Mouse (Mus musculus): Measurements from ENCODE around the gene Csnk2b. TPM values are rescaled to one million over a fixed set of nuclear protein-coding genes. Genes with fewer than 3 reads are reported as not detected.

Csnk2b gene
- polyA plus RNA-seq, 1 experiment = 82.2 TPM

DNA sequence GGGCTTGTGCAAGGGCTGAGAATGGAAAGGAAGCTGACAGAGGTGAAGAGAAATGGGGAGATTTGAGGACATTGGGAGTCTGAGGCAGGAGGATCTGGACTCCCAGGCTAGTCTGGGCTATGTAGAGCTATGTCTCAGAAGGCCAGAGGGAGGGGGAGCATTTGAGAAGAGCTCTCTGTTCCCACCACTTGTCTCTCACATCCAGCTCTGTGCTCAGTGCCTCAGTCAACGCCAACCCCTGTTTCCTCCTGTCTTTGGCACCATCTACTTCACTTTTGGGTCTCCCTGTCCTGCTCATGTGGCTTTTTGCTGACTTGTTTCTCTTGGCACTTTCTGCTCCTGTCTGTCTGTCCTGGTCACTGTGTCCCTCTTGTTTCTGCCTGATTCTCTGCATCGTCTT is 44.6 kb downstream of the Csnk2b start:
- Histone ChIP-seq H3K4me3 (replicated peaks) (peak overlapping the region; percentile 66), H3K36me3 (replicated peaks; ENCODE audit: low read length) (peaks cover 77% of the 10 kb centered on the region), H3K4me1 (peaks cover 91% of the 10 kb centered on the region), H3K9me3 (0 out of 2 replicates have a peak, but pooled peaks cover 3% of the 10 kb centered on the region), H3K27me3 (replicated peaks) (no peaks in the 10 kb centered on the region)
- TF ChIP-seq GATA1 (IDR thresholded peaks at IDR 0.05; ENCODE audit: borderline replicate concordance, low read length) = no peak
- TF ChIP-seq FLI1 (IDR thresholded peaks at IDR 0.05; ENCODE audit: low read length) = no peak

- H3K36me3 ChIP-seq (replicated peaks; ENCODE audit: low read length) = peaks cover 78% of the 10 kb centered on the region
- no peaks in the 10 kb centered on the region for H3K27me3 ChIP-seq (replicated peaks)
- TF ChIP-seq GATA1 (IDR thresholded peaks at IDR 0.05; ENCODE audit: borderline replicate concordance, low read length) (no peak), FLI1 (IDR thresholded peaks at IDR 0.05; ENCODE audit: low read length) (no peak)
- H3K4me1 ChIP-seq = peaks cover 91% of the 10 kb centered on the region
- peak within 1 kb of the TSS; percentile 86 for H3K4me3 ChIP-seq (replicated peaks)
- 0 out of 2 replicates have a peak, but pooled peaks cover 3% of the 10 kb centered on the region for H3K9me3 ChIP-seq
These were observed 45.2 kb downstream of the Csnk2b start, which contains the start of gene Ly6g6e for GRCm38 (mm10) chr17:35076507-35077176. Ly6g6e (plus strand) TSS chr17:35076902.

DNA sequence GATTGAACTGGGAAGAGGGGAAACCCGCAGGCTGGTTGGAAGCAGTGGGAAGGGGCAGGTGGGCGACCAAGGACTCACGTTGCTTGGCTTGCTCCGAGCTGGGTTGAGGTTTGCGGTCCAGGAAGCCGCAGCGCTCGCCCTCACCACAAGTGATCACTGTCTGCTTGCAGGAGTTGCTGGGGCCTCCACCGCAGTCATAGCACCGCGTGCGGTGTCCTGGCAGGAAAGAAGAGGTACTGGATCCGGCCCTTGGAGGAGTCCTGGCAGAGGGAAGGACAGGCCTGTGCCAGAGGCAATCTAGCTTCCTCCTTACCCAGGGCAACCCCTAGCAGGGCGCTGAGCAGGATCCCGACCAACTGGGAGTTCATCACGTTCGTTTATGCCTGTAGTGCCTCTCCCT is 47.8 kb downstream of the Csnk2b start:
- Histone ChIP-seq H3K4me3 (replicated peaks) (peak overlapping the region; percentile 42), H3K27me3 (replicated peaks) (peaks cover 4% of the 10 kb centered on the region), H3K4me1 (peaks cover 91% of the 10 kb centered on the region), H3K9me3 (0 out of 2 replicates have a peak, but pooled peaks cover 3% of the 10 kb centered on the region), H3K36me3 (replicated peaks; ENCODE audit: low read length) (peaks cover 77% of the 10 kb centered on the region)
- no peak for TF ChIP-seq FLI1 (IDR thresholded peaks at IDR 0.05; ENCODE audit: low read length)
- TF ChIP-seq GATA1 (IDR thresholded peaks at IDR 0.05; ENCODE audit: borderline replicate concordance, low read length) = no peak

DNA sequence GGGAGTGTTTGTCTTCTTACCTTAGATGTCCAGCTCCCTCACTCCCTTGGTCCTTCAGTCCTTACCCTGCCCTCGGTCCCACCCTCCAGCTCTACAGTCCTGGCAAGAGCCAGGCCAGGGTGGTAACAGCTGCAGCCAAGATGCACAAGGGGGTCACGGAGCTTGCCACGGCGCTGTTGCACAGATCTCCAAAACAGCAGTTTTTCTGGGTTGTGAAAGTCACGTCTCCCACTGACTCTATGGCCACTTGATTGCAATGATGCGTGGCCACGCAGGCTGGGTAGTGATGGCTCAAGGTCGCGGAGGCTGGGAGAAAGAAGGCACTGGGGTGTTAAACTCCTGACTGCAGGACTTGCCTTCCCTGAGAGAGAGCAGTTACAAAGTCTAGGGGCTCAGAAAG is 50.4 kb downstream of the Csnk2b start:
- Histone ChIP-seq H3K9me3 (0 out of 2 replicates have a peak, but pooled peaks cover 3% of the 10 kb centered on the region), H3K27me3 (replicated peaks) (peaks cover 14% of the 10 kb centered on the region), H3K4me3 (replicated peaks) (no peak overlapping the region), H3K36me3 (replicated peaks; ENCODE audit: low read length) (peaks cover 71% of the 10 kb centered on the region), H3K4me1 (peaks cover 91% of the 10 kb centered on the region)
- TF ChIP-seq FLI1 (IDR thresholded peaks at IDR 0.05; ENCODE audit: low read length) (no peak), GATA1 (IDR thresholded peaks at IDR 0.05; ENCODE audit: borderline replicate concordance, low read length) (no peak)

DNA sequence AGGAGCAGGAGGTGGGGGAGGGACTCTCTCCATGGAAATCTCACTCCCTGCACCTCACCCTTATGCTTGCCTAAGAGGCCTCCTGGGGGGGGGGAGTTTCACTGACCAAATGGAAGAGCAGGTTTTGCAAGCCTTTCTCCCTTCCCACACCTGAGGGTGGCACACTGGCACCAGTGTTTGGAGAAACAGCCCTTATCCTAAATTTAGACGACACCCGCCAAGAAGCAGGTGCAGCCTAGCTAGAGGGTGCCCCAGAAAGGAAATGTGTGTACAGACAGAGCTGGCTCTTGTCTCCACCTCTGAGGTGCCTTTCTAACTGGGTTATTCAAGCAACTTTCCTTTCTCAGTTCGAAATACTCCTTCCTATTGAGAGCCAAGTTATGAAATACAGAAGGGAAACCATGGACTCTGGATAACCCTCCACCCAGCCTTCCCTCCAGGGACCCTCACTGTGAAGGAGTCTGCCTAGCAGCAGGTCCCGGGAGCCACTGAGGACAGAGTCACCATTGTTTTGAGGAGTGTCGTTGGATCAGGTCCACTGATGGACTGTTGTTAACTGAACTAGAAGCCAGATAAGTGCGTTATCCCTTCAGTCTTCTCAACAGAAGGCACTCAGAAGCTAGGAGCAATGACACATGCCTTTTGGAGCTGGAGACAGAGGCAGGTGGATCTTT is 51.2 kb downstream of the Csnk2b start:
- H3K36me3 ChIP-seq (replicated peaks; ENCODE audit: low read length) = peaks cover 65% of the 10 kb centered on the region

GRCm38 (mm10) chr17:35068213-35068914 is 53.5 kb downstream of the Csnk2b start:
- TF ChIP-seq FLI1 (IDR thresholded peaks at IDR 0.05; ENCODE audit: low read length) = no peak
- TF ChIP-seq GATA1 (IDR thresholded peaks at IDR 0.05; ENCODE audit: borderline replicate concordance, low read length) = no peak
- H3K4me3 ChIP-seq (replicated peaks) = peak overlapping the region; percentile 34
- peaks cover 69% of the 10 kb centered on the region for H3K36me3 ChIP-seq (replicated peaks; ENCODE audit: low read length)
- peaks cover 16% of the 10 kb centered on the region for H3K27me3 ChIP-seq (replicated peaks)
- peaks cover 96% of the 10 kb centered on the region for H3K4me1 ChIP-seq
- no peaks in the 10 kb centered on the region for H3K9me3 ChIP-seq

More for the DNA sequence above, 51.2 kb downstream of the Csnk2b start:
- Histone ChIP-seq H3K4me1 (peaks cover 91% of the 10 kb centered on the region), H3K27me3 (replicated peaks) (peaks cover 16% of the 10 kb centered on the region), H3K4me3 (replicated peaks) (no peak overlapping the region), H3K9me3 (0 out of 2 replicates have a peak, but pooled peaks cover 3% of the 10 kb centered on the region)
- no peak for TF ChIP-seq GATA1 (IDR thresholded peaks at IDR 0.05; ENCODE audit: borderline replicate concordance, low read length)
- TF ChIP-seq FLI1 (IDR thresholded peaks at IDR 0.05; ENCODE audit: low read length) = no peak

Other genes starting within 250 kb of the Csnk2b start
- gene Zbtb12, start 242.6 kb downstream of the Csnk2b start, polyA plus RNA-seq (2012; ENCODE audit: insufficient read depth, low replicate concordance) = 6.7 and 15.4 TPM in 2 replicates
- not detected in 2 replicates for gene Gm20547, start 240.0 kb downstream of the Csnk2b start, polyA plus RNA-seq (2012; ENCODE audit: insufficient read depth, low replicate concordance)
- gene C2, start 223.8 kb downstream of the Csnk2b start, polyA plus RNA-seq (2012; ENCODE audit: insufficient read depth, low replicate concordance) = 3.0 and 6.0 TPM in 2 replicates
- 356 and 543 TPM in 2 replicates for gene Ehmt2, start 223.6 kb downstream of the Csnk2b start, polyA plus RNA-seq (2012; ENCODE audit: insufficient read depth, low replicate concordance)
- gene Slc44a4, start 207.6 kb downstream of the Csnk2b start, polyA plus RNA-seq (2012; ENCODE audit: insufficient read depth, low replicate concordance) = not detected in 2 replicates
- 12.4 and 41.3 TPM in 2 replicates for gene Neu1, start 190.8 kb downstream of the Csnk2b start, polyA plus RNA-seq (2012; ENCODE audit: insufficient read depth, low replicate concordance)
- 4.5 and 7.2 TPM in 2 replicates for gene Hspa1b, start 162.8 kb downstream of the Csnk2b start, polyA plus RNA-seq (2012; ENCODE audit: insufficient read depth, low replicate concordance)
- gene Gm20481, start 152.1 kb downstream of the Csnk2b start, polyA plus RNA-seq (2012; ENCODE audit: insufficient read depth, low replicate concordance) = not detected in 2 replicates
- gene Hspa1a, start 149.9 kb downstream of the Csnk2b start, polyA plus RNA-seq (2012; ENCODE audit: insufficient read depth, low replicate concordance) = 1.5 and 2.0 TPM in 2 replicates
- gene Hspa1l, start 149.3 kb downstream of the Csnk2b start, polyA plus RNA-seq (2012; ENCODE audit: insufficient read depth, low replicate concordance) = not detected in 2 replicates
- 64.3 and 95.0 TPM in 2 replicates for gene Lsm2, start 140.2 kb downstream of the Csnk2b start, polyA plus RNA-seq (2012; ENCODE audit: insufficient read depth, low replicate concordance)
- 188 and 650 TPM in 2 replicates for gene Vars, start 121.1 kb downstream of the Csnk2b start, polyA plus RNA-seq (2012; ENCODE audit: insufficient read depth, low replicate concordance)
- gene Vwa7, start 105.5 kb downstream of the Csnk2b start, polyA plus RNA-seq (2012; ENCODE audit: insufficient read depth, low replicate concordance) = 0.38 and 0.40 TPM in 2 replicates
- gene Sapcd1, start 94.0 kb downstream of the Csnk2b start, polyA plus RNA-seq (2012; ENCODE audit: insufficient read depth, low replicate concordance) = 4.1 and 5.4 TPM in 2 replicates
- 10.5 and 10.9 TPM in 2 replicates for gene Msh5, start 75.3 kb downstream of the Csnk2b start, polyA plus RNA-seq (2012; ENCODE audit: insufficient read depth, low replicate concordance)
- 244 and 373 TPM in 2 replicates for gene Clic1, start 72.1 kb downstream of the Csnk2b start, polyA plus RNA-seq (2012; ENCODE audit: insufficient read depth, low replicate concordance)
- gene Ddah2, start 63.0 kb downstream of the Csnk2b start, polyA plus RNA-seq (2012; ENCODE audit: insufficient read depth, low replicate concordance) = 30.5 and 36.5 TPM in 2 replicates
- 14.8 and 15.5 TPM in 2 replicates for gene Ly6g6c, start 56.7 kb downstream of the Csnk2b start, polyA plus RNA-seq (2012; ENCODE audit: insufficient read depth, low replicate concordance)
- 53.5 and 66.3 TPM in 2 replicates for gene Mpig6b, start 55.9 kb downstream of the Csnk2b start, polyA plus RNA-seq (2012; ENCODE audit: insufficient read depth, low replicate concordance)
- gene Ly6g6e, start 45.2 kb downstream of the Csnk2b start, polyA plus RNA-seq (2012; ENCODE audit: insufficient read depth, low replicate concordance) = not detected in 2 replicates
- 79.9 and 106 TPM in 2 replicates for gene Ly6g6d, start 44.0 kb downstream of the Csnk2b start, polyA plus RNA-seq (2012; ENCODE audit: insufficient read depth, low replicate concordance)
- gene Ly6g6f, start 36.4 kb downstream of the Csnk2b start, polyA plus RNA-seq (2012; ENCODE audit: insufficient read depth, low replicate concordance) = 517 and 745 TPM in 2 replicates
- 211 and 290 TPM in 2 replicates for gene Abhd16a, start 32.8 kb downstream of the Csnk2b start, polyA plus RNA-seq (2012; ENCODE audit: insufficient read depth, low replicate concordance)
- gene Ly6g5c, start 13.8 kb downstream of the Csnk2b start, polyA plus RNA-seq (2012; ENCODE audit: insufficient read depth, low replicate concordance) = not detected in 2 replicates
- gene Ly6g5b, start 6.6 kb downstream of the Csnk2b start, polyA plus RNA-seq (2012; ENCODE audit: insufficient read depth, low replicate concordance) = 0.23 TPM in 1 of 2 replicates, not detected in the other
- 46.5 and 57.4 TPM in 2 replicates for gene Gpank1, start 598 bp downstream of the Csnk2b start, polyA plus RNA-seq (2012; ENCODE audit: insufficient read depth, low replicate concordance)
- 3.2 and 6.1 TPM in 2 replicates for gene D17H6S53E, start 4.3 kb upstream of the Csnk2b start, polyA plus RNA-seq (2012; ENCODE audit: insufficient read depth, low replicate concordance)
- gene Apom, start 10.0 kb upstream of the Csnk2b start, polyA plus RNA-seq (2012; ENCODE audit: insufficient read depth, low replicate concordance) = not detected in 2 replicates
- 613 and 1,584 TPM in 2 replicates for gene Bag6, start 13.1 kb upstream of the Csnk2b start, polyA plus RNA-seq (2012; ENCODE audit: insufficient read depth, low replicate concordance)
- gene Prrc2a, start 42.8 kb upstream of the Csnk2b start, polyA plus RNA-seq (2012; ENCODE audit: insufficient read depth, low replicate concordance) = 1,080 and 3,273 TPM in 2 replicates
- 2.5 and 22.3 TPM in 2 replicates for gene Aif1, start 54.0 kb upstream of the Csnk2b start, polyA plus RNA-seq (2012; ENCODE audit: insufficient read depth, low replicate concordance)
- gene Lst1, start 66.4 kb upstream of the Csnk2b start, polyA plus RNA-seq (2012; ENCODE audit: insufficient read depth, low replicate concordance) = 5.9 and 24.8 TPM in 2 replicates
- 12.1 TPM in 1 of 2 replicates, not detected in the other for gene Ltb, start 72.4 kb upstream of the Csnk2b start, polyA plus RNA-seq (2012; ENCODE audit: insufficient read depth, low replicate concordance)
- 2.9 and 3.5 TPM in 2 replicates for gene Tnf, start 80.0 kb upstream of the Csnk2b start, polyA plus RNA-seq (2012; ENCODE audit: insufficient read depth, low replicate concordance)
- 0.85 TPM in 1 of 2 replicates, not detected in the other for gene Lta, start 83.3 kb upstream of the Csnk2b start, polyA plus RNA-seq (2012; ENCODE audit: insufficient read depth, low replicate concordance)
- gene Gm16181, start 98.8 kb upstream of the Csnk2b start, polyA plus RNA-seq (2012; ENCODE audit: insufficient read depth, low replicate concordance) = not detected in 2 replicates
- 0.86 TPM in 1 of 2 replicates, not detected in the other for gene Atp6v1g2, start 111.6 kb upstream of the Csnk2b start, polyA plus RNA-seq (2012; ENCODE audit: insufficient read depth, low replicate concordance)
- gene Nfkbil1, start 113.7 kb upstream of the Csnk2b start, polyA plus RNA-seq (2012; ENCODE audit: insufficient read depth, low replicate concordance) = 31.8 and 57.1 TPM in 2 replicates
- gene Ddx39b, start 119.7 kb upstream of the Csnk2b start, polyA plus RNA-seq (2012; ENCODE audit: insufficient read depth, low replicate concordance) = 83.5 and 158 TPM in 2 replicates
- 170 and 362 TPM in 2 replicates for gene H2-D1, start 140.7 kb upstream of the Csnk2b start, polyA plus RNA-seq (2012; ENCODE audit: insufficient read depth, low replicate concordance)
- 1.5 and 7.3 TPM in 2 replicates for gene H2-Q1, start 198.4 kb upstream of the Csnk2b start, polyA plus RNA-seq (2012; ENCODE audit: insufficient read depth, low replicate concordance)
- 6.7 TPM in 1 of 2 replicates, not detected in the other for gene H2-Q2, start 220.2 kb upstream of the Csnk2b start, polyA plus RNA-seq (2012; ENCODE audit: insufficient read depth, low replicate concordance)

Data from megakaryocyte, embryonic 14.5 days (primary cell).